Mouse (Mus musculus): ENCODE results near the gene Rora.

GRCm38 (mm10) chr9:69229935-69230334 is 576.3 kb downstream of the Rora start:
- TF ChIP-seq CTCF (IDR thresholded peaks at IDR 0.05; ENCODE audit: control insufficient read depth, insufficient read depth, insufficient replicate concordance, low read depth, low read length), result no peak
- no peak for TF ChIP-seq POLR2A (IDR thresholded peaks at IDR 0.05; ENCODE audit: control insufficient read depth, low read depth, low read length)
